Mouse (Mus musculus) E14TG2a.4 (cell line): ENCODE results near the gene Lmbr1l.

Source experiments
- CTCF ChIP-seq: conservative IDR thresholded peaks from 2 replicates; pipeline ENCODE4 v1.5.1; 2014; ENCODE audit warnings: low read length
- NANOG ChIP-seq: IDR thresholded peaks from 2 replicates; pipeline ENCODE4 v1.6.1; 2014; ENCODE audit warnings: borderline replicate concordance, low read length, mixed read lengths
- POU5F1 ChIP-seq: IDR thresholded peaks from 2 replicates; pipeline ENCODE4 v1.6.1; 2014; ENCODE audit warnings: low read length, borderline replicate concordance

DNA sequence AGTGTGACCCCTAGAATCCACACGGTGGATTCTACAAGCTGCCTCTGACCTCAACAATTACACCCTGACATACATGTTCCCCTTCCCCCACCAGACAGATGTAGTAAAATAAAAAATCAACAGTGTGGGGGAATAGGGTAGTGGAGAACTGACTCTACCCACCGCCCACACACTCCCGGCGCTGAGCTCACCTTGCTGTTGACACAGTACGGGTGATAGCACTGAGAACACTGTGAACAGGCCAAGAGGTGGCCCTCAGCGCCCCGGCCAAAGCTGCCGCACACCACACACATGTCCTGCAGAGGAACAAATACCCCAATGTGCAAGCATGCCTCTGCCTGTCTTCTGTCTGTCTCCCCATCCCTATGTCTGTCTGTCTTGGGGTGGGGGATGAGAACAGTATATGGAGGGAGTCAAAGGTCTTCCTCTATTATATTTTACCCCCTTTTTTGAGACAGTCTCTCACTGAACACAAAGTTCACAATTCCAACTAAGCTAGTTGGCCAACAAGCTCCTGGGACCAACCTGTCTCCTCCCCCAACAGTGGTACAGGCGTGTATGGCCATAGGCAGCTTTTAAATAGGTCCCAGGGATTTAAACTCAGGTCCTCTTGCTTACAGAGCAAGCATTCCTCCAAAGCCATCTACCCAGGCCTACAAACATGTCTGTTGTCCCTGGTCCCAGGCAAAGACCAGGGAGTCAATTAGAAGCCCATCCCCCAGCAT, 58.5 kb downstream of the Lmbr1l start:
- no peak for TF ChIP-seq CTCF
- no peak for TF ChIP-seq NANOG
- TF ChIP-seq POU5F1 = no peak
